Mouse (Mus musculus): ENCODE data around the gene Midn. TPM values are rescaled to one million over a fixed set of nuclear protein-coding genes. Genes with fewer than 3 reads are reported as not detected.

Midn gene
- polyA plus RNA-seq, 1 experiment from 2014 or later: 28.9 TPM

GRCm38 (mm10) chr10:80107678-80108077 lies 40.4 kb upstream of the Midn start:
- ATAC-seq (replicated peaks; ENCODE audit: low FRiP score, low TSS enrichment, low read depth): no peak

GRCm38 (mm10) chr10:80114341-80115284 lies 33.5 kb upstream of the Midn start:
- Histone ChIP-seq H3K36me3 (ENCODE audit: control insufficient read depth, insufficient read depth, low read length) (peaks cover 13% of the 10 kb centered on the region; the same call in 1 of the 2 replicates), H3K27me3 (replicated peaks; ENCODE audit: control insufficient read depth, insufficient read depth, low read length) (no peaks in the 10 kb centered on the region), H3K9me3 (ENCODE audit: control insufficient read depth, low read length) (no peaks in the 10 kb centered on the region), H3K4me2 (ENCODE audit: low read length) (peak overlapping the region; percentile 68), H3K4me1 (replicated peaks; ENCODE audit: control insufficient read depth, insufficient read depth, low read length) (peaks cover 21% of the 10 kb centered on the region), H3K4me3 (ENCODE audit: low read depth, low read length) (peak overlapping the region; percentile 95), H3K9ac (ENCODE audit: low read length) (peak overlapping the region; percentile 55), H3K27ac (ENCODE audit: low read depth) (peak overlapping the region; percentile 85)
- peak; percentile 97 for DNase-seq (ENCODE audit: low spot score)
- 2% methylated on average over 27 of the region's 27 CpGs for WGBS
- ATAC-seq (replicated peaks; ENCODE audit: low FRiP score, low TSS enrichment, low read depth): peak; percentile 61

More at GRCm38 (mm10) chr10:80107678-80108077, 40.4 kb upstream of the Midn start:
- H3K27me3 ChIP-seq (replicated peaks; ENCODE audit: control insufficient read depth, insufficient read depth, low read length): no peaks in the 10 kb centered on the region
- no peak overlapping the region for H3K4me2 ChIP-seq (ENCODE audit: low read length)
- no peak overlapping the region for H3K9ac ChIP-seq (ENCODE audit: low read length)
- no peak overlapping the region for H3K27ac ChIP-seq (ENCODE audit: low read depth)
- H3K4me3 ChIP-seq (ENCODE audit: low read depth, low read length): no peak overlapping the region
- DNase-seq (ENCODE audit: low spot score): no peak
- WGBS: 55% methylated on average over 6 of the region's 6 CpGs
- H3K36me3 ChIP-seq (ENCODE audit: control insufficient read depth, insufficient read depth, low read length): no peaks in the 10 kb centered on the region
- 0 out of 2 replicates have a peak, but pooled peaks cover 2% of the 10 kb centered on the region for H3K4me1 ChIP-seq (replicated peaks; ENCODE audit: control insufficient read depth, insufficient read depth, low read length)
- no peaks in the 10 kb centered on the region for H3K9me3 ChIP-seq (ENCODE audit: control insufficient read depth, low read length)

GRCm38 (mm10) chr10:80115290-80115943 lies 32.7 kb upstream of the Midn start, which contains the start of gene Stk11:
Gene Stk11, plus strand, starts transcription at chr10:80115803.
- H3K27me3 ChIP-seq (replicated peaks; ENCODE audit: control insufficient read depth, insufficient read depth, low read length): no peaks in the 10 kb centered on the region
- DNase-seq (ENCODE audit: low spot score): peak; percentile 97
- no peaks in the 10 kb centered on the region for H3K9me3 ChIP-seq (ENCODE audit: control insufficient read depth, low read length)
- ATAC-seq (replicated peaks; ENCODE audit: low FRiP score, low TSS enrichment, low read depth): peak; percentile 97
- H3K4me1 ChIP-seq (replicated peaks; ENCODE audit: control insufficient read depth, insufficient read depth, low read length): peaks cover 21% of the 10 kb centered on the region
- peaks cover 14% of the 10 kb centered on the region for H3K36me3 ChIP-seq (ENCODE audit: control insufficient read depth, insufficient read depth, low read length)
- peak within 1 kb of the TSS; percentile 70 for H3K4me2 ChIP-seq (ENCODE audit: low read length)
- peak within 1 kb of the TSS; percentile 84 for H3K9ac ChIP-seq (ENCODE audit: low read length)
- H3K4me3 ChIP-seq (ENCODE audit: low read depth, low read length): peak within 1 kb of the TSS; percentile 95
- peak within 1 kb of the TSS; percentile 85 for H3K27ac ChIP-seq (ENCODE audit: low read depth)
- under 1% methylated on average over 70 of the region's 70 CpGs for WGBS

- H3K4me1 ChIP-seq (replicated peaks; ENCODE audit: control insufficient read depth, insufficient read depth, low read length): peaks cover 21% of the 10 kb centered on the region
- H3K36me3 ChIP-seq (ENCODE audit: control insufficient read depth, insufficient read depth, low read length): peaks cover 19% of the 10 kb centered on the region
- ATAC-seq (replicated peaks; ENCODE audit: low FRiP score, low TSS enrichment, low read depth) (no peak), DNase-seq (ENCODE audit: low spot score) (no peak)
- peak overlapping the region; percentile 95 for H3K4me3 ChIP-seq (ENCODE audit: low read depth, low read length)
- H3K4me2 ChIP-seq (ENCODE audit: low read length): peak overlapping the region; percentile 70
- peak overlapping the region; percentile 84 for H3K9ac ChIP-seq (ENCODE audit: low read length)
- no peaks in the 10 kb centered on the region for H3K27me3 ChIP-seq (replicated peaks; ENCODE audit: control insufficient read depth, insufficient read depth, low read length)
- H3K9me3 ChIP-seq (ENCODE audit: control insufficient read depth, low read length): no peaks in the 10 kb centered on the region
- peak overlapping the region; percentile 74 for H3K27ac ChIP-seq (ENCODE audit: low read depth)
- WGBS: under 1% methylated on average over 53 of the region's 63 CpGs
Measured at GRCm38 (mm10) chr10:80115944-80116335, 32.1 kb upstream of the Midn start.

- H3K4me1 ChIP-seq (replicated peaks; ENCODE audit: control insufficient read depth, insufficient read depth, low read length): peaks cover 21% of the 10 kb centered on the region
- DNase-seq (ENCODE audit: low spot score) (peak; percentile 68), ATAC-seq (replicated peaks; ENCODE audit: low FRiP score, low TSS enrichment, low read depth) (no peak)
- H3K27me3 ChIP-seq (replicated peaks; ENCODE audit: control insufficient read depth, insufficient read depth, low read length): no peaks in the 10 kb centered on the region
- no peaks in the 10 kb centered on the region for H3K9me3 ChIP-seq (ENCODE audit: control insufficient read depth, low read length)
- peak overlapping the region; percentile 95 for H3K4me3 ChIP-seq (ENCODE audit: low read depth, low read length)
- peak overlapping the region; percentile 74; the same call in 1 of the 2 replicates for H3K27ac ChIP-seq (ENCODE audit: low read depth)
- WGBS: under 1% methylated on average over 27 of the region's 27 CpGs
- H3K9ac ChIP-seq (ENCODE audit: low read length): peak overlapping the region; percentile 84
- H3K4me2 ChIP-seq (ENCODE audit: low read length): peak overlapping the region; percentile 70
- peaks cover 23% of the 10 kb centered on the region for H3K36me3 ChIP-seq (ENCODE audit: control insufficient read depth, insufficient read depth, low read length)
Measured at GRCm38 (mm10) chr10:80116563-80116926, 31.5 kb upstream of the Midn start.

- H3K9me3 ChIP-seq (ENCODE audit: control insufficient read depth, low read length): no peaks in the 10 kb centered on the region
- peak overlapping the region; percentile 84 for H3K9ac ChIP-seq (ENCODE audit: low read length)
- H3K4me2 ChIP-seq (ENCODE audit: low read length): peak overlapping the region; percentile 70
- peaks cover 21% of the 10 kb centered on the region for H3K4me1 ChIP-seq (replicated peaks; ENCODE audit: control insufficient read depth, insufficient read depth, low read length)
- H3K27me3 ChIP-seq (replicated peaks; ENCODE audit: control insufficient read depth, insufficient read depth, low read length): no peaks in the 10 kb centered on the region
- WGBS: 4% methylated on average over 30 of the region's 30 CpGs
- DNase-seq (ENCODE audit: low spot score) (peak; percentile 69), ATAC-seq (replicated peaks; ENCODE audit: low FRiP score, low TSS enrichment, low read depth) (no peak)
- H3K27ac ChIP-seq (ENCODE audit: low read depth): no peak overlapping the region
- peaks cover 29% of the 10 kb centered on the region for H3K36me3 ChIP-seq (ENCODE audit: control insufficient read depth, insufficient read depth, low read length)
- peak overlapping the region; percentile 95 for H3K4me3 ChIP-seq (ENCODE audit: low read depth, low read length)
Measured at GRCm38 (mm10) chr10:80116927-80117691, 31.0 kb upstream of the Midn start.

GRCm38 (mm10) chr10:80117736-80118135 lies 30.3 kb upstream of the Midn start:
- no peak for ATAC-seq (replicated peaks; ENCODE audit: low FRiP score, low TSS enrichment, low read depth)
- no peak overlapping the region for H3K27ac ChIP-seq (ENCODE audit: low read depth)
- H3K9ac ChIP-seq (ENCODE audit: low read length): peak overlapping the region; percentile 84
- H3K4me1 ChIP-seq (replicated peaks; ENCODE audit: control insufficient read depth, insufficient read depth, low read length): peaks cover 21% of the 10 kb centered on the region
- peak overlapping the region; percentile 95 for H3K4me3 ChIP-seq (ENCODE audit: low read depth, low read length)
- DNase-seq (ENCODE audit: low spot score): no peak
- no peaks in the 10 kb centered on the region for H3K27me3 ChIP-seq (replicated peaks; ENCODE audit: control insufficient read depth, insufficient read depth, low read length)
- H3K4me2 ChIP-seq (ENCODE audit: low read length): peak overlapping the region; percentile 70
- WGBS: 55% methylated on average over 1 of the region's 1 CpGs
- H3K36me3 ChIP-seq (ENCODE audit: control insufficient read depth, insufficient read depth, low read length): peaks cover 29% of the 10 kb centered on the region
- H3K9me3 ChIP-seq (ENCODE audit: control insufficient read depth, low read length): no peaks in the 10 kb centered on the region

- Histone ChIP-seq H3K9me3 (ENCODE audit: control insufficient read depth, low read length) (no peaks in the 10 kb centered on the region), H3K36me3 (ENCODE audit: control insufficient read depth, insufficient read depth, low read length) (peaks cover 29% of the 10 kb centered on the region), H3K4me3 (ENCODE audit: low read depth, low read length) (no peak overlapping the region), H3K4me1 (replicated peaks; ENCODE audit: control insufficient read depth, insufficient read depth, low read length) (peaks cover 21% of the 10 kb centered on the region), H3K9ac (ENCODE audit: low read length) (no peak overlapping the region; the same call in 1 of the 2 replicates), H3K27me3 (replicated peaks; ENCODE audit: control insufficient read depth, insufficient read depth, low read length) (no peaks in the 10 kb centered on the region), H3K27ac (ENCODE audit: low read depth) (no peak overlapping the region), H3K4me2 (ENCODE audit: low read length) (peak overlapping the region; percentile 70)
- ATAC-seq (replicated peaks; ENCODE audit: low FRiP score, low TSS enrichment, low read depth) (no peak), DNase-seq (ENCODE audit: low spot score) (no peak)
- WGBS: 76% methylated on average over 6 of the region's 6 CpGs
Measured at GRCm38 (mm10) chr10:80118552-80118951, 29.5 kb upstream of the Midn start.
